ENCODE assay signal across 14 mouse cellular contexts in genomic region chr2:52765130-52765529, GRCm38 (mm10).
"Had no signal": no experiment of that assay in that cellular context is flagged by ENCODE, and none has a peak within 500 bp of the region (broad histone marks: within the 10 kb centered on the region; RNA-seq: fewer than 3 reads in every experiment).

No protein-coding gene starts in this region.

- ATAC-seq: intestine, postnatal 0 days had no signal

- H3K27me3 ChIP-seq: liver, embryonic 13.5 days had no signal

- H3K4me1 ChIP-seq: liver, embryonic 13.5 days had no signal

- H3K4me2 ChIP-seq: liver, embryonic 13.5 days; midbrain, embryonic 11.5 days had no signal

- H3K9me3 ChIP-seq: liver, embryonic 13.5 days had no signal

- H3K9ac ChIP-seq: liver, embryonic 13.5 days had no signal

- H3K36me3 ChIP-seq: liver, embryonic 13.5 days had no signal

- H3K27ac ChIP-seq: liver, embryonic 13.5 days; macrophage had no signal

- DNase-seq: kidney, adult 2 months; kidney, postnatal 14 days; kidney, postnatal 4 days; liver, embryonic 13.5 days; lung, adult 2 months; midbrain, embryonic 14.5 days; retina, postnatal 1 day; right cerebral cortex, postnatal 25 days; spleen, adult 18-20 months; thymus, adult 18-20 months; thymus, postnatal 25 days had no signal

- H3K4me3 ChIP-seq: liver, embryonic 13.5 days had no signal
